Mouse (Mus musculus): ENCODE data around the gene Ccdc97. TPM values are rescaled to one million over a fixed set of nuclear protein-coding genes. Genes with fewer than 3 reads are reported as not detected.
A peak's percentile ranks its signal among the peaks of the same experiment; 100 is the strongest.

Gene Ccdc97
- polyA plus RNA-seq, 1 experiment from 2014 or later: 32.4 TPM

GRCm38 (mm10) chr7:25680514-25681258 is 38.2 kb downstream of the Ccdc97 start, which contains the start of gene B9d2:
Gene B9d2, plus strand, starts transcription at chr7:25680780.
- H3K27ac ChIP-seq (ENCODE audit: low read depth, low read length): peak within 1 kb of the TSS; percentile 84
- peaks cover 7% of the 10 kb centered on the region for H3K27me3 ChIP-seq (ENCODE audit: control insufficient read depth, insufficient read depth, low read length)
- H3K9me3 ChIP-seq (ENCODE audit: control insufficient read depth, low read length): no peaks in the 10 kb centered on the region
- WGBS: under 1% methylated on average over 46 of the region's 46 CpGs
- peaks cover 10% of the 10 kb centered on the region; the same call in 1 of the 2 replicates for H3K4me1 ChIP-seq (ENCODE audit: control insufficient read depth, insufficient read depth, low read length)
- peak within 1 kb of the TSS; percentile 54 for H3K4me2 ChIP-seq (replicated peaks; ENCODE audit: low read depth, low read length)
- peak within 1 kb of the TSS; percentile 62 for H3K9ac ChIP-seq (ENCODE audit: low read depth, low read length)
- no peaks in the 10 kb centered on the region for H3K36me3 ChIP-seq (ENCODE audit: control insufficient read depth, insufficient read depth, low read length)
- ATAC-seq (ENCODE audit: low FRiP score, low TSS enrichment): peak; percentile 97
- H3K4me3 ChIP-seq (ENCODE audit: low read length): peak within 1 kb of the TSS; percentile 61

- Histone ChIP-seq H3K27me3 (ENCODE audit: control insufficient read depth, insufficient read depth, low read length) (peaks cover 14% of the 10 kb centered on the region), H3K4me3 (ENCODE audit: low read length) (peak overlapping the region; percentile 61), H3K9me3 (ENCODE audit: control insufficient read depth, low read length) (no peaks in the 10 kb centered on the region), H3K4me2 (replicated peaks; ENCODE audit: low read depth, low read length) (peak overlapping the region; percentile 54), H3K27ac (ENCODE audit: low read depth, low read length) (no peak overlapping the region), H3K36me3 (ENCODE audit: control insufficient read depth, insufficient read depth, low read length) (no peaks in the 10 kb centered on the region), H3K4me1 (ENCODE audit: control insufficient read depth, insufficient read depth, low read length) (peaks cover 12% of the 10 kb centered on the region), H3K9ac (ENCODE audit: low read depth, low read length) (peak overlapping the region; percentile 62; the same call in 1 of the 2 replicates)
- ATAC-seq (ENCODE audit: low FRiP score, low TSS enrichment): no peak
- WGBS: 12% methylated on average over 6 of the region's 6 CpGs
Observed at GRCm38 (mm10) chr7:25679971-25680370, 38.9 kb downstream of the Ccdc97 start.

- H3K4me3 ChIP-seq (ENCODE audit: low read length): no peak overlapping the region
- no peak overlapping the region for H3K9ac ChIP-seq (ENCODE audit: low read depth, low read length)
- H3K9me3 ChIP-seq (ENCODE audit: control insufficient read depth, low read length): no peaks in the 10 kb centered on the region
- peaks cover 11% of the 10 kb centered on the region; the same call in 1 of the 2 replicates for H3K4me1 ChIP-seq (ENCODE audit: control insufficient read depth, insufficient read depth, low read length)
- H3K36me3 ChIP-seq (ENCODE audit: control insufficient read depth, insufficient read depth, low read length): no peaks in the 10 kb centered on the region
- no peak for ATAC-seq (ENCODE audit: low FRiP score, low TSS enrichment)
- 93% methylated on average over 7 of the region's 7 CpGs for WGBS
- no peak overlapping the region for H3K4me2 ChIP-seq (replicated peaks; ENCODE audit: low read depth, low read length)
- peaks cover 30% of the 10 kb centered on the region for H3K27me3 ChIP-seq (ENCODE audit: control insufficient read depth, insufficient read depth, low read length)
- no peak overlapping the region for H3K27ac ChIP-seq (ENCODE audit: low read depth, low read length)
Observed at GRCm38 (mm10) chr7:25677013-25677412, 41.9 kb downstream of the Ccdc97 start.

GRCm38 (mm10) chr7:25676085-25676781 is 42.7 kb downstream of the Ccdc97 start:
- Histone ChIP-seq H3K36me3 (ENCODE audit: control insufficient read depth, insufficient read depth, low read length) (no peaks in the 10 kb centered on the region), H3K4me1 (ENCODE audit: control insufficient read depth, insufficient read depth, low read length) (peaks cover 11% of the 10 kb centered on the region; the same call in 1 of the 2 replicates), H3K4me2 (replicated peaks; ENCODE audit: low read depth, low read length) (no peak overlapping the region), H3K27me3 (ENCODE audit: control insufficient read depth, insufficient read depth, low read length) (peaks cover 30% of the 10 kb centered on the region), H3K9ac (ENCODE audit: low read depth, low read length) (no peak overlapping the region), H3K27ac (ENCODE audit: low read depth, low read length) (no peak overlapping the region), H3K4me3 (ENCODE audit: low read length) (no peak overlapping the region), H3K9me3 (ENCODE audit: control insufficient read depth, low read length) (no peaks in the 10 kb centered on the region)
- no peak for ATAC-seq (ENCODE audit: low FRiP score, low TSS enrichment)
- 76% methylated on average over 15 of the region's 15 CpGs for WGBS

GRCm38 (mm10) chr7:25675405-25675804 is 43.5 kb downstream of the Ccdc97 start:
- 40% methylated on average over 6 of the region's 6 CpGs for WGBS

GRCm38 (mm10) chr7:25674719-25675300 is 44.1 kb downstream of the Ccdc97 start, which contains the start of gene Tmem91:
Gene Tmem91, minus strand, starts transcription at chr7:25675166.
- Histone ChIP-seq H3K4me3 (ENCODE audit: low read length) (peak within 1 kb of the TSS; percentile 36), H3K4me1 (ENCODE audit: control insufficient read depth, insufficient read depth, low read length) (peaks cover 6% of the 10 kb centered on the region; the same call in 1 of the 2 replicates), H3K27me3 (ENCODE audit: control insufficient read depth, insufficient read depth, low read length) (peaks cover 30% of the 10 kb centered on the region), H3K9ac (ENCODE audit: low read depth, low read length) (peak within 1 kb of the TSS; percentile 45; the same call in 1 of the 2 replicates), H3K36me3 (ENCODE audit: control insufficient read depth, insufficient read depth, low read length) (no peaks in the 10 kb centered on the region), H3K4me2 (replicated peaks; ENCODE audit: low read depth, low read length) (peak within 1 kb of the TSS; percentile 60), H3K9me3 (ENCODE audit: control insufficient read depth, low read length) (no peaks in the 10 kb centered on the region), H3K27ac (ENCODE audit: low read depth, low read length) (no peak within 1 kb of the TSS)
- 2% methylated on average over 29 of the region's 29 CpGs for WGBS
- peak; percentile 37; the same call in 1 of the 2 replicates for ATAC-seq (ENCODE audit: low FRiP score, low TSS enrichment)

More at GRCm38 (mm10) chr7:25675405-25675804, 43.5 kb downstream of the Ccdc97 start:
- Histone ChIP-seq H3K36me3 (ENCODE audit: control insufficient read depth, insufficient read depth, low read length) (no peaks in the 10 kb centered on the region), H3K27me3 (ENCODE audit: control insufficient read depth, insufficient read depth, low read length) (peaks cover 30% of the 10 kb centered on the region), H3K4me2 (replicated peaks; ENCODE audit: low read depth, low read length) (peak overlapping the region; percentile 60), H3K4me1 (ENCODE audit: control insufficient read depth, insufficient read depth, low read length) (peaks cover 11% of the 10 kb centered on the region; the same call in 1 of the 2 replicates), H3K27ac (ENCODE audit: low read depth, low read length) (no peak overlapping the region), H3K4me3 (ENCODE audit: low read length) (peak overlapping the region; percentile 36), H3K9me3 (ENCODE audit: control insufficient read depth, low read length) (no peaks in the 10 kb centered on the region), H3K9ac (ENCODE audit: low read depth, low read length) (no peak overlapping the region)
- no peak for ATAC-seq (ENCODE audit: low FRiP score, low TSS enrichment)

GRCm38 (mm10) chr7:25674297-25674696 is 44.6 kb downstream of the Ccdc97 start:
- 38% methylated on average over 9 of the region's 9 CpGs for WGBS
- no peak overlapping the region; the same call in 1 of the 2 replicates for H3K4me2 ChIP-seq (replicated peaks; ENCODE audit: low read depth, low read length)
- ATAC-seq (ENCODE audit: low FRiP score, low TSS enrichment): no peak
- H3K27me3 ChIP-seq (ENCODE audit: control insufficient read depth, insufficient read depth, low read length): peaks cover 30% of the 10 kb centered on the region
- peak overlapping the region; percentile 36; the same call in 1 of the 2 replicates for H3K4me3 ChIP-seq (ENCODE audit: low read length)
- H3K36me3 ChIP-seq (ENCODE audit: control insufficient read depth, insufficient read depth, low read length): no peaks in the 10 kb centered on the region; the same call in 1 of the 2 replicates
- no peak overlapping the region for H3K27ac ChIP-seq (ENCODE audit: low read depth, low read length)
- H3K9ac ChIP-seq (ENCODE audit: low read depth, low read length): no peak overlapping the region
- H3K9me3 ChIP-seq (ENCODE audit: control insufficient read depth, low read length): no peaks in the 10 kb centered on the region
- peaks cover 6% of the 10 kb centered on the region; the same call in 1 of the 2 replicates for H3K4me1 ChIP-seq (ENCODE audit: control insufficient read depth, insufficient read depth, low read length)

GRCm38 (mm10) chr7:25672442-25672841 is 46.4 kb downstream of the Ccdc97 start:
- Histone ChIP-seq H3K4me1 (ENCODE audit: control insufficient read depth, insufficient read depth, low read length) (peaks cover 6% of the 10 kb centered on the region; the same call in 1 of the 2 replicates), H3K4me3 (ENCODE audit: low read length) (no peak overlapping the region), H3K9me3 (ENCODE audit: control insufficient read depth, low read length) (no peaks in the 10 kb centered on the region), H3K27ac (ENCODE audit: low read depth, low read length) (no peak overlapping the region), H3K9ac (ENCODE audit: low read depth, low read length) (no peak overlapping the region), H3K4me2 (replicated peaks; ENCODE audit: low read depth, low read length) (no peak overlapping the region), H3K27me3 (ENCODE audit: control insufficient read depth, insufficient read depth, low read length) (peaks cover 30% of the 10 kb centered on the region), H3K36me3 (ENCODE audit: control insufficient read depth, insufficient read depth, low read length) (peaks cover 13% of the 10 kb centered on the region)
- ATAC-seq (ENCODE audit: low FRiP score, low TSS enrichment): no peak
- 52% methylated on average over 4 of the region's 4 CpGs for WGBS

Measured in kidney, embryonic 14.5 days (tissue).